Mouse (Mus musculus): ENCODE data around the gene Taf3. TPM values are rescaled to one million over a fixed set of nuclear protein-coding genes. Genes with fewer than 3 reads are reported as not detected.

The Taf3 gene
- polyA plus RNA-seq, 1 experiment from 2014 or later = 9.4 TPM

GRCm38 (mm10) chr2:9874467-9875219 is 173.8 kb downstream of the Taf3 start:
- H3K27me3 ChIP-seq (ENCODE audit: control insufficient read depth, insufficient read depth, low read length) = peaks cover 50% of the 10 kb centered on the region
- H3K4me1 ChIP-seq (ENCODE audit: control insufficient read depth in 2 of 2, insufficient read depth in 2 of 2, low read length in 2 of 2) = peaks cover 13% of the 10 kb centered on the region in 2 experiments
- peak overlapping the region; percentile 3 to 15; a peak in 2 of 4 replicates for H3K4me3 ChIP-seq (ENCODE audit: control insufficient read depth in 1 of 2, insufficient read depth in 1 of 2, low read depth in 1 of 2, low read length in 2 of 2)
- no peaks in the 10 kb centered on the region for H3K9me3 ChIP-seq (ENCODE audit: control insufficient read depth, low read length)
- H3K4me2 ChIP-seq (ENCODE audit: low read length) = peak overlapping the region; percentile 95
- no peak overlapping the region for H3K27ac ChIP-seq (replicated peaks in 1 of 2; ENCODE audit: control insufficient read depth in 1 of 2, insufficient read depth in 1 of 2, low read depth in 2 of 2, low read length in 2 of 2)
- 0 out of 2 replicates have a peak overlapping the region, but pooled peaks have one; percentile 4 for H3K9ac ChIP-seq (ENCODE audit: low read length)
- no peaks in the 10 kb centered on the region for H3K36me3 ChIP-seq (ENCODE audit: control insufficient read depth, insufficient read depth, low read length)
- ATAC-seq (ENCODE audit: insufficient number of reproducible peaks, insufficient read depth, low FRiP score, low read depth) = no peak
- 11% methylated on average over 39 of the region's 39 CpGs for WGBS

GRCm38 (mm10) chr2:9873757-9874156 is 174.6 kb downstream of the Taf3 start:
- H3K4me3 ChIP-seq (ENCODE audit: control insufficient read depth in 1 of 2, insufficient read depth in 1 of 2, low read depth in 1 of 2, low read length in 2 of 2) = no peak overlapping the region
- no peak overlapping the region for H3K9ac ChIP-seq (ENCODE audit: low read length)

GRCm38 (mm10) chr2:9872682-9873081 is 175.7 kb downstream of the Taf3 start:
- Histone ChIP-seq H3K4me1 (ENCODE audit: control insufficient read depth in 2 of 2, insufficient read depth in 2 of 2, low read length in 2 of 2) (peaks cover 4 to 13% of the 10 kb centered on the region in 2 experiments), H3K9ac (ENCODE audit: low read length) (no peak overlapping the region), H3K4me2 (ENCODE audit: low read length) (peak overlapping the region; percentile 47), H3K27me3 (ENCODE audit: control insufficient read depth, insufficient read depth, low read length) (peaks cover 59% of the 10 kb centered on the region), H3K9me3 (ENCODE audit: control insufficient read depth, low read length) (no peaks in the 10 kb centered on the region), H3K27ac (replicated peaks in 1 of 2; ENCODE audit: control insufficient read depth in 1 of 2, insufficient read depth in 1 of 2, low read depth in 2 of 2, low read length in 2 of 2) (no peak overlapping the region), H3K36me3 (ENCODE audit: control insufficient read depth, insufficient read depth, low read length) (no peaks in the 10 kb centered on the region), H3K4me3 (ENCODE audit: control insufficient read depth in 1 of 2, insufficient read depth in 1 of 2, low read depth in 1 of 2, low read length in 2 of 2) (peak overlapping the region in 1 of 2 experiments; percentile 5; a peak in 1 of 4 replicates)
- WGBS = 17% methylated on average over 12 of the region's 12 CpGs
- no peak for ATAC-seq (ENCODE audit: insufficient number of reproducible peaks, insufficient read depth, low FRiP score, low read depth)

More at GRCm38 (mm10) chr2:9873757-9874156, 174.6 kb downstream of the Taf3 start:
- peaks cover 57% of the 10 kb centered on the region for H3K27me3 ChIP-seq (ENCODE audit: control insufficient read depth, insufficient read depth, low read length)
- H3K9me3 ChIP-seq (ENCODE audit: control insufficient read depth, low read length) = no peaks in the 10 kb centered on the region
- H3K27ac ChIP-seq (replicated peaks in 1 of 2; ENCODE audit: control insufficient read depth in 1 of 2, insufficient read depth in 1 of 2, low read depth in 2 of 2, low read length in 2 of 2) = no peak overlapping the region
- WGBS = 42% methylated on average over 2 of the region's 2 CpGs
- no peaks in the 10 kb centered on the region for H3K36me3 ChIP-seq (ENCODE audit: control insufficient read depth, insufficient read depth, low read length)
- H3K4me1 ChIP-seq (ENCODE audit: control insufficient read depth in 2 of 2, insufficient read depth in 2 of 2, low read length in 2 of 2) = peaks cover 13% of the 10 kb centered on the region in 2 experiments
- no peak for ATAC-seq (ENCODE audit: insufficient number of reproducible peaks, insufficient read depth, low FRiP score, low read depth)
- peak overlapping the region; percentile 95; the same call in 1 of the 2 replicates for H3K4me2 ChIP-seq (ENCODE audit: low read length)

- H3K27ac ChIP-seq (replicated peaks in 1 of 2; ENCODE audit: control insufficient read depth in 1 of 2, insufficient read depth in 1 of 2, low read depth in 2 of 2, low read length in 2 of 2) = no peak overlapping the region
- H3K9ac ChIP-seq (ENCODE audit: low read length) = no peak overlapping the region; the same call in 1 of the 2 replicates
- peaks cover 59% of the 10 kb centered on the region for H3K27me3 ChIP-seq (ENCODE audit: control insufficient read depth, insufficient read depth, low read length)
- H3K36me3 ChIP-seq (ENCODE audit: control insufficient read depth, insufficient read depth, low read length) = no peaks in the 10 kb centered on the region
- H3K4me3 ChIP-seq (ENCODE audit: control insufficient read depth in 1 of 2, insufficient read depth in 1 of 2, low read depth in 1 of 2, low read length in 2 of 2) = no peak overlapping the region
- peaks cover 3 to 6% of the 10 kb centered on the region in 2 experiments; a peak in 3 of 4 replicates for H3K4me1 ChIP-seq (ENCODE audit: control insufficient read depth in 2 of 2, insufficient read depth in 2 of 2, low read length in 2 of 2)
- H3K9me3 ChIP-seq (ENCODE audit: control insufficient read depth, low read length) = no peaks in the 10 kb centered on the region
- H3K4me2 ChIP-seq (ENCODE audit: low read length) = 0 out of 2 replicates have a peak overlapping the region, but pooled peaks have one; percentile 4
- 35% methylated on average over 6 of the region's 6 CpGs for WGBS
- ATAC-seq (ENCODE audit: insufficient number of reproducible peaks, insufficient read depth, low FRiP score, low read depth) = no peak
Measured at GRCm38 (mm10) chr2:9871798-9872197, 176.6 kb downstream of the Taf3 start.

GRCm38 (mm10) chr2:9871141-9871716 is 177.2 kb downstream of the Taf3 start:
- ATAC-seq (ENCODE audit: insufficient number of reproducible peaks, insufficient read depth, low FRiP score, low read depth) = no peak
- H3K9ac ChIP-seq (ENCODE audit: low read length) = no peak overlapping the region; the same call in 1 of the 2 replicates
- H3K9me3 ChIP-seq (ENCODE audit: control insufficient read depth, low read length) = no peaks in the 10 kb centered on the region
- H3K27ac ChIP-seq (replicated peaks in 1 of 2; ENCODE audit: control insufficient read depth in 1 of 2, insufficient read depth in 1 of 2, low read depth in 2 of 2, low read length in 2 of 2) = no peak overlapping the region
- 19% methylated on average over 4 of the region's 4 CpGs for WGBS
- H3K4me2 ChIP-seq (ENCODE audit: low read length) = no peak overlapping the region
- H3K27me3 ChIP-seq (ENCODE audit: control insufficient read depth, insufficient read depth, low read length) = peaks cover 56% of the 10 kb centered on the region
- no peaks in the 10 kb centered on the region for H3K36me3 ChIP-seq (ENCODE audit: control insufficient read depth, insufficient read depth, low read length)
- H3K4me3 ChIP-seq (ENCODE audit: control insufficient read depth in 1 of 2, insufficient read depth in 1 of 2, low read depth in 1 of 2, low read length in 2 of 2) = no peak overlapping the region
- peaks cover 3 to 6% of the 10 kb centered on the region in 2 experiments; a peak in 3 of 4 replicates for H3K4me1 ChIP-seq (ENCODE audit: control insufficient read depth in 2 of 2, insufficient read depth in 2 of 2, low read length in 2 of 2)

GRCm38 (mm10) chr2:9867092-9867825 is 181.1 kb downstream of the Taf3 start:
- Histone ChIP-seq H3K27ac (replicated peaks in 1 of 2; ENCODE audit: control insufficient read depth in 1 of 2, insufficient read depth in 1 of 2, low read depth in 2 of 2, low read length in 2 of 2) (no peak overlapping the region), H3K9me3 (ENCODE audit: control insufficient read depth, low read length) (no peaks in the 10 kb centered on the region), H3K36me3 (ENCODE audit: control insufficient read depth, insufficient read depth, low read length) (no peaks in the 10 kb centered on the region), H3K4me1 (ENCODE audit: control insufficient read depth in 2 of 2, insufficient read depth in 2 of 2, low read length in 2 of 2) (peaks cover 0 to 3% of the 10 kb centered on the region in 2 experiments; a peak in 3 of 4 replicates), H3K27me3 (ENCODE audit: control insufficient read depth, insufficient read depth, low read length) (peaks cover 21% of the 10 kb centered on the region), H3K4me2 (ENCODE audit: low read length) (no peak overlapping the region), H3K4me3 (ENCODE audit: control insufficient read depth in 1 of 2, insufficient read depth in 1 of 2, low read depth in 1 of 2, low read length in 2 of 2) (no peak overlapping the region), H3K9ac (ENCODE audit: low read length) (no peak overlapping the region)
- 63% methylated on average over 12 of the region's 12 CpGs for WGBS
- no peak for ATAC-seq (ENCODE audit: insufficient number of reproducible peaks, insufficient read depth, low FRiP score, low read depth)

Measured in heart, embryonic 14.5 days (tissue).